Mouse (Mus musculus): ENCODE measurements around the gene Hephl1. TPM values are rescaled to one million over a fixed set of nuclear protein-coding genes. Genes with fewer than 3 reads are reported as not detected.
"Not testable (repeated sequence)": the region's sequence is repeated elsewhere in the genome, so short reads cannot be mapped to it uniquely, and the experiment has no call there.

Gene Hephl1
- polyA plus RNA-seq, 1 experiment from 2014 or later, result not detected

DNA sequence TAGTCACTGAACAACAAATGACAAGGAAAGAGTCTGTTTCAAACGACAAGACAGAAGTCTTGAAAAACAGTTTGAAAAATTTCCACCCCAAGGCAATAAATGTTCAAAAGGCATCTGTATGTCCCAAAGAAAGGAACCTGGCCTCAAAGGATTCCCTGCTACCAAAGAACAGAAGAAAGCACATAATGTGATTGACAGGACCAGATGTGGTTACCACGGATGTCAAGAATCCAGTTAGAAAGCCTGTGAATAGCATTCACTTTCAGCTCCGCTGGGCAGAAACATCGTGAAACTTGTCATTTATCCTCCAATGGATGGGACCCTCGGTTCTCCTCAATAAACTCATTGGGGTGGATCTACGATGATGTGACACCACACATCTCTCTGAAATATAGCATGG lies 2.2 kb upstream of the Hephl1 start:
- Histone ChIP-seq H3K4me3 (ENCODE audit: low read length) (no peak overlapping the region), H3K27me3 (replicated peaks; ENCODE audit: control insufficient read depth, insufficient read depth, low read length) (no peaks in the 10 kb centered on the region), H3K27ac (ENCODE audit: low read depth, low read length) (no peak overlapping the region), H3K4me2 (ENCODE audit: low read length) (no peak overlapping the region), H3K4me1 (ENCODE audit: control insufficient read depth, insufficient read depth, low read depth, low read length) (no peaks in the 10 kb centered on the region), H3K9ac (ENCODE audit: low read depth, low read length) (no peak overlapping the region), H3K36me3 (ENCODE audit: control insufficient read depth, insufficient read depth, low read length) (no peaks in the 10 kb centered on the region), H3K9me3 (ENCODE audit: control insufficient read depth, low read length) (no peaks in the 10 kb centered on the region)
- no peak for ATAC-seq
- WGBS, result 21% methylated on average over 6 of the region's 6 CpGs

- no peak for ATAC-seq
Observed at GRCm38 (mm10) chr9:15108101-15108500, 3.8 kb downstream of the Hephl1 start.

DNA sequence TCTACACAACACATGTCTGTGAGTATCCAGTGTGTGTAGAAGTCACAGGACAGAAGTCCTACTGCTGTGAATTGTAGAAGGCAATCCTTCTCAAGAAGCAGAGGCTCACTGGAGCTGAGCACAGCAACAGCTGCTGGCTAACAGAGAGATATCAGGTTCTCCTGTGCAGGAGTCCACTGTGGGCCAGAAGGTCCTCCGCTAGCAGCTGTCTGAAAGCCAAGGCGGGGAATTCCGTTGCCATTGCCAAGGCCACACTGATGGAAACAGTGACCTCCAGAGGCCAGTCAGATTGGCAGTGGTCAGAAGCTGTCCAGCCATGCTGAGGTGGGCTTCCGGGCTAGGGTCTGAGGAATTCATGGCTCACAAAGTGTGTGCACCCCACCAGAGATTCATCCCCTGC lies 6.8 kb downstream of the Hephl1 start:
- Histone ChIP-seq H3K4me2 (ENCODE audit: low read length) (no peak overlapping the region), H3K4me3 (ENCODE audit: low read length) (no peak overlapping the region), H3K9me3 (ENCODE audit: control insufficient read depth, low read length) (no peaks in the 10 kb centered on the region), H3K4me1 (ENCODE audit: control insufficient read depth, insufficient read depth, low read depth, low read length) (no peaks in the 10 kb centered on the region), H3K9ac (ENCODE audit: low read depth, low read length) (no peak overlapping the region), H3K27me3 (replicated peaks; ENCODE audit: control insufficient read depth, insufficient read depth, low read length) (no peaks in the 10 kb centered on the region), H3K27ac (ENCODE audit: low read depth, low read length) (no peak overlapping the region), H3K36me3 (ENCODE audit: control insufficient read depth, insufficient read depth, low read length) (no peaks in the 10 kb centered on the region)
- 80% methylated on average over 4 of the region's 4 CpGs for WGBS
- ATAC-seq, result no peak

More at GRCm38 (mm10) chr9:15108101-15108500, 3.8 kb downstream of the Hephl1 start:
- H3K36me3 ChIP-seq (ENCODE audit: control insufficient read depth, insufficient read depth, low read length), result no peaks in the 10 kb centered on the region
- H3K4me2 ChIP-seq (ENCODE audit: low read length), result no peak overlapping the region
- WGBS, result 55% methylated on average over 9 of the region's 9 CpGs
- H3K4me3 ChIP-seq (ENCODE audit: low read length), result no peak overlapping the region
- no peak overlapping the region for H3K9ac ChIP-seq (ENCODE audit: low read depth, low read length)
- H3K27me3 ChIP-seq (replicated peaks; ENCODE audit: control insufficient read depth, insufficient read depth, low read length), result no peaks in the 10 kb centered on the region
- no peaks in the 10 kb centered on the region for H3K9me3 ChIP-seq (ENCODE audit: control insufficient read depth, low read length)
- H3K27ac ChIP-seq (ENCODE audit: low read depth, low read length), result no peak overlapping the region
- H3K4me1 ChIP-seq (ENCODE audit: control insufficient read depth, insufficient read depth, low read depth, low read length), result no peaks in the 10 kb centered on the region

DNA sequence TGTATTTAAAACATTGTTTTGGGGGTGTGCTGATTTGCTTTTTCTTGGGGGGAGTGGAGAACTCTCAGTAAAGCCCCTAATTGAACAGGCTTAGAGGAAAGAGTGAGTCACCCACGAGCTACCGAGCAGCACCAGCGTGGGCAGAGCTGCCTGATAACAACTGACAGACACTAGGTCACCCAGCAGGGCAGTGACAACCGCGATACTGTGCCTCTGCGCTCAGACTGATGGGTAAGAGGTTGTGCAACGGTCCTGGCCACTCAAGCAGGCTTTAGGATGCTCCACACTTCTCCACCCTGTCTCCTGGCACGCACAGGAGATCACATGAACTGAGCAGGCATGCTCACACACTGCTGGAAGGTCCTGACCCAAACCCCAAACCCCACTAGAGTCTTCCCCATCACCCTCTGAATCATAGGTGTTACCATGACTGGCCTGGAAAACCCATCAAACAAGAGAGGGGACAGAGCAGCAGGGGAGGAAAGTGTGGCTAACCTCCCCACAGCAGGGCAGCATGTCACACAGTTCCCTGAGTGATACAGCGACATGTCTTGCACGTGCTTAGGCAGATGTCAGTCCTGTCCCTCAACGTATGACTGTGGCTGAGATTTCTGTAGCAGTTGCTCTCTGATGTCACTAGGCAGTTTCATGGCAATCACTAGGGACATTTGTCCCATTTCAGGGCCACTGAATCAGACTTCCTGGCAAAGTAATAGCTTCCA lies 8.2 kb downstream of the Hephl1 start:
- H3K27me3 ChIP-seq (replicated peaks; ENCODE audit: control insufficient read depth, insufficient read depth, low read length), result no peaks in the 10 kb centered on the region
- H3K36me3 ChIP-seq (ENCODE audit: control insufficient read depth, insufficient read depth, low read length), result no peaks in the 10 kb centered on the region
- H3K27ac ChIP-seq (ENCODE audit: low read depth, low read length), result no peak overlapping the region
- H3K4me1 ChIP-seq (ENCODE audit: control insufficient read depth, insufficient read depth, low read depth, low read length), result no peaks in the 10 kb centered on the region
- H3K9me3 ChIP-seq (ENCODE audit: control insufficient read depth, low read length), result no peaks in the 10 kb centered on the region
- no peak overlapping the region for H3K4me2 ChIP-seq (ENCODE audit: low read length)
- WGBS, result 64% methylated on average over 11 of the region's 11 CpGs
- H3K4me3 ChIP-seq (ENCODE audit: low read length), result no peak overlapping the region
- H3K9ac ChIP-seq (ENCODE audit: low read depth, low read length), result no peak overlapping the region
- ATAC-seq, result no peak

DNA sequence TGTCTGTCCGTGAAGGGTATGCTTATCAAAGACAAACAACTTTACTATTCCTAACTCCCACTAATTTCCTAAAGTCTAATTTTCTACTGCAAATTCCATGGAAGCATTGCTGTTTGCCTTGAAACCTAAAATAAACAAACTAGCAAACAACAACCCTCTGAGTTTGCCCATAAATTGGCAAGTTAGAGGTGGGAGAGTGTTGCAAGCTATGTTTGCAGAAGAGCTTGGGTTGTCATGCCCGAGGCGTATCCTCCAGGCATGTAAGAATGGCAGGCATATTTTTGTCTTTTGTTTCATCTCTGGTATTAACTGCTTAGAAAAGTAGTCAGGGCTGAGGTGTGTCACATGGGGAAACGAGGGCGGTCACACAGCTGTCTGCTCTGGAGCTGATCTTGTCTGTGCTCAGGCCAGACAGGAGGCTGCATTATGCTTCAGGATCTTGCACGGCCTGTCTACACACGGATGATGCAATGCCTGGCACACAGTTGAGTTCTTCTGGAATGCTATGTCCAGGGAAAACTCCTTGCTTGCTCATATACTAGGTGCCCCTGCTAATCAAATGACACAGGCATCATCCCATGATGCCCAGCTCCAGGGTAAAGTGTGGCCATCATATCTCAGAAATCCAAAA lies 10.3 kb downstream of the Hephl1 start:
- Histone ChIP-seq H3K4me1 (ENCODE audit: control insufficient read depth, insufficient read depth, low read depth, low read length) (no peaks in the 10 kb centered on the region), H3K27me3 (replicated peaks; ENCODE audit: control insufficient read depth, insufficient read depth, low read length) (no peaks in the 10 kb centered on the region), H3K9me3 (ENCODE audit: control insufficient read depth, low read length) (no peaks in the 10 kb centered on the region), H3K36me3 (ENCODE audit: control insufficient read depth, insufficient read depth, low read length) (no peaks in the 10 kb centered on the region), H3K9ac (ENCODE audit: low read depth, low read length) (no peak overlapping the region), H3K27ac (ENCODE audit: low read depth, low read length) (no peak overlapping the region), H3K4me3 (ENCODE audit: low read length) (no peak overlapping the region), H3K4me2 (ENCODE audit: low read length) (no peak overlapping the region)
- 85% methylated on average over 7 of the region's 7 CpGs for WGBS
- no peak for ATAC-seq

GRCm38 (mm10) chr9:15098421-15098820 lies 13.5 kb downstream of the Hephl1 start:
- H3K9ac ChIP-seq (ENCODE audit: low read depth, low read length); H3K9me3 ChIP-seq (ENCODE audit: control insufficient read depth, low read length); H3K4me1 ChIP-seq (ENCODE audit: control insufficient read depth, insufficient read depth, low read depth, low read length); H3K27ac ChIP-seq (ENCODE audit: low read depth, low read length); H3K27me3 ChIP-seq (replicated peaks; ENCODE audit: control insufficient read depth, insufficient read depth, low read length); H3K36me3 ChIP-seq (ENCODE audit: control insufficient read depth, insufficient read depth, low read length); H3K4me3 ChIP-seq (ENCODE audit: low read length); ATAC-seq; H3K4me2 ChIP-seq (ENCODE audit: low read length): not testable (repeated sequence)
- WGBS, result 95% methylated on average over 7 of the region's 7 CpGs

GRCm38 (mm10) chr9:15097172-15097571 lies 14.7 kb downstream of the Hephl1 start:
- no peak overlapping the region for H3K4me2 ChIP-seq (ENCODE audit: low read length)
- WGBS, result 84% methylated on average over 2 of the region's 2 CpGs
- no peak for ATAC-seq
- no peak overlapping the region for H3K9ac ChIP-seq (ENCODE audit: low read depth, low read length)
- H3K27me3 ChIP-seq (replicated peaks; ENCODE audit: control insufficient read depth, insufficient read depth, low read length), result no peaks in the 10 kb centered on the region
- H3K4me1 ChIP-seq (ENCODE audit: control insufficient read depth, insufficient read depth, low read depth, low read length), result no peaks in the 10 kb centered on the region
- H3K4me3 ChIP-seq (ENCODE audit: low read length), result no peak overlapping the region
- H3K36me3 ChIP-seq (ENCODE audit: control insufficient read depth, insufficient read depth, low read length), result no peaks in the 10 kb centered on the region
- no peak overlapping the region for H3K27ac ChIP-seq (ENCODE audit: low read depth, low read length)
- H3K9me3 ChIP-seq (ENCODE audit: control insufficient read depth, low read length), result no peaks in the 10 kb centered on the region

GRCm38 (mm10) chr9:15096161-15096560 lies 15.7 kb downstream of the Hephl1 start:
- H3K4me3 ChIP-seq (ENCODE audit: low read length), result no peak overlapping the region
- no peak overlapping the region for H3K27ac ChIP-seq (ENCODE audit: low read depth, low read length)
- H3K9me3 ChIP-seq (ENCODE audit: control insufficient read depth, low read length), result no peaks in the 10 kb centered on the region
- no peak for ATAC-seq
- no peak overlapping the region for H3K9ac ChIP-seq (ENCODE audit: low read depth, low read length)
- no peaks in the 10 kb centered on the region for H3K27me3 ChIP-seq (replicated peaks; ENCODE audit: control insufficient read depth, insufficient read depth, low read length)
- no peaks in the 10 kb centered on the region for H3K4me1 ChIP-seq (ENCODE audit: control insufficient read depth, insufficient read depth, low read depth, low read length)
- H3K36me3 ChIP-seq (ENCODE audit: control insufficient read depth, insufficient read depth, low read length), result no peaks in the 10 kb centered on the region
- WGBS, result 94% methylated on average over 1 of the region's 1 CpGs
- no peak overlapping the region for H3K4me2 ChIP-seq (ENCODE audit: low read length)

- Histone ChIP-seq H3K4me3 (ENCODE audit: low read length) (no peak overlapping the region), H3K4me2 (ENCODE audit: low read length) (no peak overlapping the region), H3K4me1 (ENCODE audit: control insufficient read depth, insufficient read depth, low read depth, low read length) (no peaks in the 10 kb centered on the region), H3K36me3 (ENCODE audit: control insufficient read depth, insufficient read depth, low read length) (no peaks in the 10 kb centered on the region), H3K27ac (ENCODE audit: low read depth, low read length) (no peak overlapping the region), H3K9ac (ENCODE audit: low read depth, low read length) (no peak overlapping the region), H3K27me3 (replicated peaks; ENCODE audit: control insufficient read depth, insufficient read depth, low read length) (no peaks in the 10 kb centered on the region), H3K9me3 (ENCODE audit: control insufficient read depth, low read length) (no peaks in the 10 kb centered on the region)
- no peak for ATAC-seq
- WGBS, result 75% methylated on average over 3 of the region's 3 CpGs
Observed at GRCm38 (mm10) chr9:15095206-15095605, 16.7 kb downstream of the Hephl1 start.

Measured in hindbrain, embryonic 16.5 days (tissue).